Mouse (Mus musculus): ENCODE measurements at regions not wholly inside any gene's neighbourhood (a gene's known extent, or its start where the extent isn't known, plus 50 kb on each side); places are given as distances from the start of the nearest gene placed in this dataset.

GRCm38 (mm10) chr11:17853832-17854231 is 99.8 kb downstream of the Etaa1 start:
- DNase-seq (ENCODE audit: low spot score in 2 of 2) = no peak
- intact Hi-C loops (cut with DNase I) = no loop called here

- intact Hi-C loops (cut with DNase I) = no loop called here
- no peak for DNase-seq (ENCODE audit: low spot score in 2 of 2)
Measured at GRCm38 (mm10) chr11:17859364-17860131, 94.1 kb downstream of the Etaa1 start.

DNA sequence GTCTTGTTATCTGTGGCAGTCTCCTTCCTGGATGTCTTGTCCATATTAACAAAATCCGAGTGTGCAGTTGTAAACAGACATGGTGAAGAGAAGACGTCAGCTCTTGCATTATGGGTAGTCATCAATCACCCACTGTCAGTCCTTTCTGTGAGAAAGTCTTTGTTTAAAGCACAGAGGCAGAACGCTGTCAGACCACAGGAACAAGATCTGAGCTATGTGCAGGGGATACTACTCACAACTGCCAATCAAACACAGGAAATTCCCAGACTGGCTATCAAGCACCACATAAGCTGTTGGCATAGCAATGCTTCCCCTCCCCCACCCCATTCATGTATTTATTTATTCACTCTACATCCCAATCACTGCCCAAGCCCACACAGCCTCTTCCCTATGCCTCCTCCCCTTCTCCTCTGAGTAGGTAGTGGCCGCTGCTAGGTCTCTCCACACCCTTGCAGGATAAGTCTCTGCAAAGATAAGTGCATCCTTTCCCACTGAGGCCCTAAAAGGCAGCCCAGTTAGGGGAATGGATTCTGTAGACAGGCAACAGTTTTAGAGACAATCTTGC is 88.8 kb downstream of the Etaa1 start:
- DNase-seq (ENCODE audit: low spot score in 2 of 2) = no peak
- intact Hi-C loops (cut with DNase I) = no loop called here

- intact Hi-C loops (cut with DNase I) = no loop called here
- DNase-seq (ENCODE audit: low spot score in 2 of 2) = peak in 1 of 2 experiments; percentile 14
Measured at GRCm38 (mm10) chr11:17870690-17871089, 83.0 kb downstream of the Etaa1 start.

DNA sequence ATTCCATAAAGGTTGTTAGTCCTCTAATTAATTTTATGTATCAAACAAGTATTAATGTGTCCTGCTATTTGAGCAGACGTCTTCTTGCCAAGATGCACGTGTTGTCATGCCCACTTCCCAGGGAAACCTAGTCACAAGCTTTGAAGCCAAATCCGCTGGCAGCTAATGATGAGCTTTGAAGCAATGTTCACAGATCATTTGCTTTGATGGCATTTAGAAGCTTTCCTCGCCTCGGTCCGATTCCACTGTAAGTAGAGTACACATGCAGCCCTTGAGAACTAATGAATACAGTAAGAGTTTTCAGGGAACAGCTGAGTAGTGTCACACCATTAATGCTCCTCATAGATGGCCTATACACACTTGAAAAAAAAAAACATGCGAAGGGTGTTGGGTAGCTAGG is 81.8 kb downstream of the Etaa1 start:
- intact Hi-C loops (cut with DNase I) = no loop called here
- no peak for DNase-seq (ENCODE audit: low spot score in 2 of 2)

DNA sequence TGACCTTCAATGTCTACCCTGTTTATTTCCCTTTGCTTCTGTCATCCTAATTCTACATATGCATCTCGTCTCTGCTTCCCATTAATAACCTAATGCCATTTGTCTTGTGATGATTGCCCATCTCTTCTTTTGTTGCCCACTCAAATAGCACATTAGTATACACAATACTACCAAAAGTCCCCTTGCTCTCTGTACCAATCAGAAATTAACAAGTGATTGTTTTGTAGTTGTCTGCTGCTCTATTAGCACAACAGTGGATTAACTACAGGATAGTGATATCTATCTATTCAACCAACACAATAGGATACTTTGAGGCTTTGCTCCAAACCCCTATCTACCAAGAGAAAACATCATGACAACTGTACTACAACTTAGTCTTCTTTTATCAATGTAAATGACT is 70.4 kb downstream of the Etaa1 start:
- intact Hi-C loops (cut with DNase I) = no loop called here
- no peak for DNase-seq (ENCODE audit: low spot score in 2 of 2)

Data from left cerebral cortex, postnatal 25 days (tissue).